Mouse (Mus musculus) layer of hippocampus, adult 11-12 months (tissue): ENCODE data around the gene Chchd5.

Source experiments
- DNase-seq: peaks from one replicate; pipeline ENCODE4 v3.0.0; 2022; ENCODE audit warnings: low spot score

Gene Chchd5

DNA sequence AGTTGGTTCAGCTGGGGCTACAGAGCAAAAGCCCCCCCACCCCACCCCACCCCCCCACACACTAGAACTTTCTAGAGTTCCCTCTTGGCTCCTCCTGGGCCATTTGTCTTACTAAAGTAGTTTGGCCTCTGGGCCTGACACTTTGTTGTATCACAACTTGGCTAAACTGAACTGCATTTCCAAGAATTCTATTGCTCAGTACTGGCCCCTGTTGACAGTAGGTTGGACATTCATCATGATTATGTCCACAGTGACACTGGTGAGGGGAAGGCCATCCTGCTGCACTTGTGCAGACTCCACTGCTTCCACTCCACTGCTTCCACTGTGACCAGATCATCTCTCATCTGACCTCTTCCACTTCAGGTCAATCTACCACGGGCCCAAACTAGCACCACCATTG lies 23.3 kb downstream of the Chchd5 start:
- DNase-seq: no peak

- DNase-seq: no peak
These were observed 35.3 kb downstream of the Chchd5 start for GRCm38 (mm10) chr2:129164815-129165214.

DNA sequence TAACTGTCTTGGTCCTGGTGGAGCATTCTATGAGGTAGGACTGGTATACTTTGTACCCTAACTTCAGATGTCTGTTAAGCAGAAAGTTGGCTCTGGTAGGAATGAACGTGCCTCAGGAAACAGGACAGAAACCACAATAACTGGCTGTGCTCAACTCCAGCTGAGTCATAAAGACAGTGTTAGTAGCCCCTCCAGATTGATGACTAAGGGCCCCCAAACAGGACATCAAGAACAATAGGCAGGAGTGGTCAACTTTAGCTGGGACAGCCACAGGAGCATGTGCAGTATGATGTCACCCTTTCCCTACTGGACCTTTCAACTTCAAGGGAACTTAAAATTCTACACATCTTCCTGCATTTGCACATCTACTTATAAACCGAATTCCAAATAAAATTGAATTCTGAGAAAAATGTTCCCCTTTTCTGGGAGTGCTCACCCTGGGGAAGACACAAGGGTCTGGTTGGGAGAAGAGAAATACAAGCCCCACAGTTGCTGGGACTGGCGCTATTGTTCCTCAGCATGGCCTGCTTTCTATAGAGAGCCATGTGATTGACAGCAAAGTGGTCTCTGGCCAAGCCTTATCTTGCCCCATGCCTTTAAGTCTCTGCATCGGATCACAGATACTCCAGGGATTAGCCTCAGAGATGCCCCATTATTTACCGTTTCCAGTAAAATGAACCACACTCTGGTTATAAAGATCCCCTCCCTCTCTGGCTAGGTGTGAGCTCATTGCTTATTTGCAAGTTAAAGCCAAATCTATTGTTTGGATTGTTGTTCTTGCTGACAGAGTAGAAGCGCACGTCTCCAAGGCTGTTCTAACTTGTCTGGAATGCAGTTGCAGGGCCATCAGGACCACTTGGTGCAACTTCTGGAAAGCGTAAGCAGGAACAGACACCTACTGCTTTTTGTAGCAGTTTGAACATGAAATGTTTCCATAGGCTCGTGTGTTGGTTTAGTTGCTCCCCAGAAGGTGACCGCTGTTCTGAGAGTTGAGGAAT lies 37.3 kb downstream of the Chchd5 start:
- no peak for DNase-seq

- DNase-seq: no peak
These were observed 43.9 kb downstream of the Chchd5 start for GRCm38 (mm10) chr2:129173386-129173785.

DNA sequence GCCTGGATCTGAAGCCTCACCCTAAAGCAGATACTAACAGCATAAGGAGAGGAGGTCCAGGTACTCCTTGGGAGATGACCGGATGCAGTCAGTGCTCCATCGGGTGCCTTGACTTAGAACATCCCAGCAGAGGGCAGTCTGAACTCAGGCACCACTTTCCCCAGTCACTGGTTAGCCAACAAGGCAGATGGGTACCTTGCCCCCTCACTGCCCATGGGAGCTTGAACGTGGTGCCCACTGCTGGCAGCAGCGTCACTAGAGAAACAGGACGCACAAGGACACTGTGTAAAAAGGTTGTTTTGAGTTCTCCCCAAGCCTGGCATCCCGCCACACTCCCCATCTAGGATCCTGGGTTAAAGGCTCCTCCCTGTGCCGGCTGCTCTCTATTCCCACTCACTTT lies 45.0 kb downstream of the Chchd5 start:
- peak; percentile 66 for DNase-seq

DNA sequence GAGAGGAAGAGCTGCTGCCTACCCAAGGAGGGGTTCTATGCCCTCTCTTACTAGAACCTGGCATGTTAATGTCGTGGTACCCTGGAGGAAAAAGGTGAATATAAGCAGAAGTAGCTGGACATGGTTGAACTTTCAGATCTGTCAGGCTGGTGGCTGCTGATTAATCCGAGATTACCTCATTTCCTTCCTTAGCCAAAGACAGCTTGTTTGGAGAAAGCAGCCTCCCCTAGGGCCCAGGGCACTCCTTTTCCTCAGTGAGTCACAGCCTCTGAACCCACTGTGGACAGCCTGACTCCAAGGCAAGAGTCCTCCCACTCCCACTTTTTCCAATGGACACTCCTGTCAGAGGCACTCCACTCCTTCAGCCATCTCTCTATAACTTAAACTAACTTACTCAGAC lies 46.1 kb downstream of the Chchd5 start:
- DNase-seq: no peak

DNA sequence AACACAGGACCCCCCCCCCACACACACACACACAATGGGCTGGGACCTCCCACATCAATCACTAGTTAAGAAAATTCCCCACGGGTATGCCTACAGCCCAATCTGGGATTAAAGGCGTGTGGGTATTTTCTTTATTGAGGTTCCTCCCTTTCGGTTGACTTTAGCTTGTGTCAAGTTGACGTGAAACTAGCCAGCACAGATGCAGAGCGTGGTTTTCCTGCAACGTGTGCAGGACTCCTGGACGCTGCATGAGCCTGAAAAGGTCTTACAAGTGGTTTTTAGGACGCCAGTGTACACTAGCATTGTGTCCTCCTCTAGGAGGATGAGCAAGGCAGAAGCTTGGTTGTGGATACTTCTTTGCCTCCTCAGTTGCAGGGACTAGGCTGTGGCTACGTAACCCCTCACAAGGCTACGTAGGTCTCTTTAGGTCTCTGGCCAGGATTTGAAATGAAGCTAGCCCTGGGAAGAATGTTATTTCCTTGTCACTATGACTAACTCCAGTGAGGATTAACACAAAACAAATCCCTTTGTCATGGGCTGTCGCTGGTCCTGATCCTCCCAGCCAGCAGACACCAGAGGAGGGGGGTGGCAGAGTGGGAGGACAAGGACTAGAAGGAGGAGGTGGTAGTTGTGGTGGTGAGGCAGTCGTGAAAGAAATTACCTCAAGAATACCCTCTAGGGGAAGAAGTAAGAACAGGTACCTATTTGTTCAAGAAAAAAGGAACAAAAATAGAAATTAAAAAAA lies 47.3 kb downstream of the Chchd5 start:
- DNase-seq: no peak

DNA sequence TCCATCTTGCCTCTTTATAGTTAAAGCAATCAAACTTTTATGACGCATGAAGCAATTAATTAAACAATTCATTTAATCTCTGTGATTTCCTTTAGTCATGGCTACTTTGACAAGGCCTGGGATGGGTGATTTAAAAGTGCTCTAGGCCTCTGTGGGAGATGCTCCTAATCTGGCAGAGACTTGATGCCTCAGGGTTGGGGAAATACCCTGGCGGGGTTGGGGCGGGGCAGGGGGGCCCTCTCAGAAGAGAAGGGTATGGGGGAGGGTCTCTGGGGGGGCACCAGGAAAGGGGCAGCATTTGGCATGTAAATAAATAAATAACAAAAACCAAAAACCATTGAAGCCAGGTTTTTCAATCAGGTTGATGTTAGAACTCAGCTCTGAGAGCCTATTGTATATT lies 48.2 kb downstream of the Chchd5 start:
- DNase-seq: no peak

DNA sequence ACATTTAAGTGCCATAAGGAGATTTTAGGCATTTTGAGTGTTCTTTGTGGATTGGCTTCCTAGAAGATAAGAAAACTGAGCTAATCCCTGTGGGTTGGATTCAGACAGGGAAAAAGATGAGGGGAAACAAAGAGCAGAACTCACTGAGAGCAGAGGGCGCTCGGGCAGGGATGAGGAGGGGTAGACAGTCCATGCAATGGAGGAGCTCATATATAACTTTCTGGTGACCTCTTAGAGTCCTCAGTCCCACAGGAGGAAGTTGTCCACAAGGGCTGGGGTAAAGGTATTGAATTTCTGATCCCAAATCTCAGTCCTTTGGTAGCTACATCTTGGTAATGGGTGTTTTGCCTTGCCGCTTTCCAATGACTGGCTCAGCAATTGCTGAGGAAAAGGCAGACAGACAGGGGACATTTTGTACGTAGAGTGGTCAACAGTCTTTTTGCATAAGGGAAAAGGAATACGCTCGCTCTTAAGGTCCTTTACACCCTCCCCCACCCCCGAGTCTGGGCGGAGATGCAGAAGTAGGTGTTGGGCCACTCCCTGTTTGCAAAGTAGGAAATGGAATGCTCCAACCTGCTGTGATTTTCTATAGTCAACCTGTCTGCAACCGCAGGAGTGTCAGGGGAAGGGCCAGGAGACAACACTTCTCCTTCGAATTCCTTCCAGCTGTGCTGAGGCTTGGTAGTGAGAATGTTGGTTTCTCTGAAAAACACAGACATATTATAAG lies 48.8 kb downstream of the Chchd5 start:
- no peak for DNase-seq

- no peak for DNase-seq
These were observed 50.7 kb downstream of the Chchd5 start for GRCm38 (mm10) chr2:129179946-129180853.

DNA sequence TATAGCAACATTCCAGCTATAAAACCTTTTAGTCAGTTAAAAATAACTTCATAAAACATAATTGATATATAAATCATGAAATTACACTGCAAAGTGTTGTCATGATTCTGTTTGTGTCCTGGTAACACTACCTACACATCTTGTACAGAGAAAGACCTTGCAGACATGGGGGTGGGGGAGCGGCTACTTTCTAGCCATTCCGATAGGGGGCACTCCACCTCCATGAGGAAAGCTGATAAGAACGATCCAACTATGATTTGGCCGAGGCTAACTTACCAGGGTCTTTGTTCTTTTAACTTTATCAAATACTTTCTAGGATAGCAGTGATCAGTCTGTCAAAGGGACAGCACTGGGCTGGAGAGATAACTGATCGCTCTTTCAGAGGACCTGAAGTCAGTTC lies 52.0 kb downstream of the Chchd5 start:
- DNase-seq: no peak

- DNase-seq: no peak
These were observed 52.9 kb downstream of the Chchd5 start for GRCm38 (mm10) chr2:129182412-129182811.

- DNase-seq: peak; percentile 33
These were observed 54.1 kb downstream of the Chchd5 start for GRCm38 (mm10) chr2:129183561-129184031.
